Mouse (Mus musculus) adipose tissue, adult 10 weeks (tissue): Measurements from ENCODE around the gene Hist1h1c. TPM values are rescaled to one million over a fixed set of nuclear protein-coding genes. Genes with fewer than 3 reads are reported as not detected.

Experiments used
- polyA plus RNA-seq: library from polyadenylated mRNA; stranded (reverse); fragments of 350-450 nt; fragmentation: Illumina TruSeq; extraction: RNeasy Lipid Tissue Mini Kit (QIAGEN cat#74804); gene quantifications from one replicate; pipeline ENCODE4 v1.2.3, GENCODE M21; 2014; ENCODE audit warnings: low read depth, low replicate concordance

Hist1h1c gene
- polyA plus RNA-seq, 1 experiment from 2014 or later: 73.4 TPM

Other genes starting within 250 kb of the Hist1h1c start
- not detected for gene Btn2a2, start 250.0 kb upstream of the Hist1h1c start, polyA plus RNA-seq
- gene Hist1h4h, start 207.8 kb upstream of the Hist1h1c start, polyA plus RNA-seq: 24.5 TPM
- gene Hist1h2af, start 204.9 kb upstream of the Hist1h1c start, polyA plus RNA-seq: not detected
- not detected for gene Hist1h3g, start 203.4 kb upstream of the Hist1h1c start, polyA plus RNA-seq
- 0.24 TPM for gene Hist1h2bh, start 195.4 kb upstream of the Hist1h1c start, polyA plus RNA-seq
- not detected for gene Hist1h3f, start 194.8 kb upstream of the Hist1h1c start, polyA plus RNA-seq
- not detected for gene Hist1h4f, start 187.2 kb upstream of the Hist1h1c start, polyA plus RNA-seq
- 0.16 TPM for gene Hist1h1d, start 185.5 kb upstream of the Hist1h1c start, polyA plus RNA-seq
- gene Hist1h3e, start 176.4 kb upstream of the Hist1h1c start, polyA plus RNA-seq: 0.67 TPM
- gene Hist1h2ae, start 167.6 kb upstream of the Hist1h1c start, polyA plus RNA-seq: not detected
- 3.0 TPM for gene Hist1h2bg, start 167.4 kb upstream of the Hist1h1c start, polyA plus RNA-seq
- not detected for gene Hist1h2bf, start 164.6 kb upstream of the Hist1h1c start, polyA plus RNA-seq
- not detected for gene Hist1h2ad, start 164.4 kb upstream of the Hist1h1c start, polyA plus RNA-seq
- 0.92 TPM for gene Hist1h3d, start 163.0 kb upstream of the Hist1h1c start, polyA plus RNA-seq
- 0.56 TPM for gene Hist1h4d, start 157.2 kb upstream of the Hist1h1c start, polyA plus RNA-seq
- 7.3 TPM for gene Hist1h2be, start 117.7 kb upstream of the Hist1h1c start, polyA plus RNA-seq
- gene Hist1h1e, start 116.2 kb upstream of the Hist1h1c start, polyA plus RNA-seq: 3.9 TPM
- 0.42 TPM for gene Hist1h2ac, start 54.9 kb upstream of the Hist1h1c start, polyA plus RNA-seq
- gene Hist1h2bc, start 54.6 kb upstream of the Hist1h1c start, polyA plus RNA-seq: 128 TPM
- not detected for gene Hist1h1t, start 43.0 kb upstream of the Hist1h1c start, polyA plus RNA-seq
- gene Hist1h4c, start 40.4 kb upstream of the Hist1h1c start, polyA plus RNA-seq: 0.73 TPM
- gene Hfe, start 28.0 kb upstream of the Hist1h1c start, polyA plus RNA-seq: 35.7 TPM
- not detected for gene Hist1h3c, start 6.8 kb downstream of the Hist1h1c start, polyA plus RNA-seq
- gene Hist1h2bb, start 7.9 kb downstream of the Hist1h1c start, polyA plus RNA-seq: not detected
- gene Hist1h2ab, start 12.3 kb downstream of the Hist1h1c start, polyA plus RNA-seq: not detected
- not detected for gene Hist1h3b, start 13.5 kb downstream of the Hist1h1c start, polyA plus RNA-seq
- gene Hist1h4b, start 18.2 kb downstream of the Hist1h1c start, polyA plus RNA-seq: not detected
- 2.5 TPM for gene Hist1h4a, start 22.4 kb downstream of the Hist1h1c start, polyA plus RNA-seq
- gene Hist1h3a, start 23.6 kb downstream of the Hist1h1c start, polyA plus RNA-seq: not detected
- not detected for gene Hist1h1a, start 24.9 kb downstream of the Hist1h1c start, polyA plus RNA-seq
- 0.15 TPM for gene Trim38, start 31.1 kb downstream of the Hist1h1c start, polyA plus RNA-seq
- not detected for gene Slc17a2, start 68.2 kb downstream of the Hist1h1c start, polyA plus RNA-seq
- gene Slc17a3, start 100.6 kb downstream of the Hist1h1c start, polyA plus RNA-seq: not detected
- 0.35 TPM for gene Slc17a1, start 128.9 kb downstream of the Hist1h1c start, polyA plus RNA-seq
- not detected for gene Slc17a4, start 176.2 kb downstream of the Hist1h1c start, polyA plus RNA-seq
- gene Hist1h2ba, start 195.3 kb downstream of the Hist1h1c start, polyA plus RNA-seq: not detected
- gene Hist1h2aa, start 195.7 kb downstream of the Hist1h1c start, polyA plus RNA-seq: not detected